Mouse (Mus musculus) adrenal gland, postnatal 14 days (tissue): ENCODE measurements at regions not wholly inside any gene's neighbourhood (a gene's known extent, or its start where the extent isn't known, plus 50 kb on each side); places are given as distances from the start of the nearest gene placed in this dataset.
A peak's percentile ranks its signal among the peaks of the same experiment; 100 is the strongest.
"Not testable (repeated sequence)": the region's sequence is repeated elsewhere in the genome, so short reads cannot be mapped to it uniquely, and the experiment has no call there.

Source experiments
- DNase-seq: peaks from one replicate; pipeline ENCODE4 v3.0.0; 2021; ENCODE audit warnings: mixed read lengths

GRCm38 (mm10) chr8:57383746-57384320 lies 63.0 kb downstream of the Hand2 start:
- DNase-seq = no peak

GRCm38 (mm10) chr8:57387627-57388026 lies 66.8 kb downstream of the Hand2 start:
- no peak for DNase-seq

- DNase-seq = no peak
These were observed 67.1 kb upstream of the Scrg1 start for GRCm38 (mm10) chr8:57388579-57388978.

- no peak for DNase-seq
These were observed 57.6 kb upstream of the Scrg1 start for GRCm38 (mm10) chr8:57397999-57398635.

GRCm38 (mm10) chr8:57400171-57400570 lies 55.6 kb upstream of the Scrg1 start:
- not testable (repeated sequence) for DNase-seq

GRCm38 (mm10) chr8:57400776-57401631 lies 54.7 kb upstream of the Scrg1 start:
- no peak for DNase-seq

GRCm38 (mm10) chr8:57401661-57402060 lies 54.1 kb upstream of the Scrg1 start:
- DNase-seq = no peak

- DNase-seq = no peak
These were observed 53.5 kb upstream of the Scrg1 start for GRCm38 (mm10) chr8:57402200-57402599.

- peak; percentile 27 for DNase-seq
These were observed 52.0 kb upstream of the Scrg1 start for GRCm38 (mm10) chr8:57403640-57404180.

GRCm38 (mm10) chr8:57405277-57405817 lies 50.4 kb upstream of the Scrg1 start:
- no peak for DNase-seq
